Mouse (Mus musculus) left cerebral cortex, adult 11 months (tissue): ENCODE measurements around the gene Mcoln3.

ENCODE experiments used
- DNase-seq: peaks from one replicate; pipeline ENCODE4 v3.0.0; 2022; ENCODE audit warnings: low spot score

The Mcoln3 gene

DNA sequence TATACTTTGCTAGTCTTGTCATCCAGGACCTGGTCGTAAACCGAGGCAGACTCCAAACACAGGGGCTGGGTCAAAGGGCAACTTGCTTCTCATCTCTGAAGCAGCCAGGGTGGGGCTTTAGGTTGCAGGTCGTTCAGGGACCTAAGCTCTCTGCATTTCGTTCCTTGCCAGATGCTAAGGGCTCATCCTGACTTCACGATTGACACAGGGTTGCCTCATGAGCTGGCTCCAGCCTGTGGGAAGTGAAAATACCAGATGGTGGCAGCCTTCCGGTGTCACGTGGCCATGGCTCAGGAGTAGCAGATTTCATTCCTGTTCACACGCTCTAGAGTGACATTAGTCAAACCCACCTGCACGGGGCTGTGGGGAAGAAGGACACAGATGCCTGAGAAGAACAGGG is 17.6 kb downstream of the Mcoln3 start:
- DNase-seq: no peak

DNA sequence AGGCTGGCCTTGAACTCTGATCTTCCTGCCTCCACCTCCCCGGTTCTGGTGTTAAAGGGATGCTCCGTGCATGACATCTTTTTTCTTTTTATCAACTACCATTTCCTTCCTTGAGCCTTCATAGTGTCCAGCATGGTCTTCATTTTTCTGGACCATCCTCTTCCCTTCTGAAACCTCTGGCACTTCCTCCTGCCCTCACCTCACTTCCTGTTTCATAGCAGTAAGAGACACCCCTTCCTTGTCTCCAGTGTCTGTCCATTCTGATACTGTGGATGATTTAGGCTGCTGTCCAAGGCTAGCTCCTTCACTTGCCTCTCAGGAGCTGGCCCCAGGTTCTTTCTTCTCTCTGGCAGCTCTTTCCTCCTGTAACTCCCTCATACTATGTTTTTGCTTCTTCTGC is 18.2 kb downstream of the Mcoln3 start:
- DNase-seq: no peak

DNA sequence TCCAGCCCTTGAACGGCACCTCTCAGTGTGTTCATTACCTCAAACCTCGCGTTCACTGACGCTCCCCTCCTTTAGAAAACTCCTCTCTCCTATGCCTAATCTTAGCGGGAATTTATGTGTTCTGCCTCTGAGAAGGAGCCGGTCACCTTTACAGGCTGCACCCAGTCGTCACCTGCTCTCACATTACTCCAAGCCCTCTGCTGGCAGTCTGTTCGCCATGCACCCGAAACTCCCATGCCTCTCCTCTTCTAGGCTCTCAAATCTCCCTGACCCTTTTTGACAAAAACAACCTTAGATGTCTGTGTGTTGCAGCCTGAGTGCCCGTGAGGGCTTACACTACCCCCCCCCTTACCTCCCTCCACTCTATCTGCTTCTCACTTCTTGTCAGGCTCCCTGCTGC is 19.2 kb downstream of the Mcoln3 start:
- no peak for DNase-seq

DNA sequence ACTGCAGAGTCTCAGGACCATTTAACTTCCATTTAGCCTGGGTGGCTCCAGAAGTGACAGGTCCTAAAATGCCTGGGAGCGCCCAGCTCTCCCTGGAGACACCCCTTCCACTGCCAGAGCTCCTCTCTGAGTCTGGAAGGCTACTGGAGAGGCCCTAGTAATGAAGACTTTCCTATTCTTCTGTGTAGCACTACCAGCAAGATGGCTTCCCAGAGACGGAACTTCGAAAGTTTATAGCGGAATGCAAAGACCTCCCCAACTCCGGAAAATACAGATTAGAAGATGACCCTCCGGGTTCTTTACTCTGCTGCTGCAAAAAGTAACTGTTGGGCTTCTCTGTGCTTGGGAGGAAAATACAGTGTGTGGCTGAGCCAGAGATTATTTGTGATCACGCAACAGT is 23.0 kb downstream of the Mcoln3 start:
- DNase-seq: no peak

DNA sequence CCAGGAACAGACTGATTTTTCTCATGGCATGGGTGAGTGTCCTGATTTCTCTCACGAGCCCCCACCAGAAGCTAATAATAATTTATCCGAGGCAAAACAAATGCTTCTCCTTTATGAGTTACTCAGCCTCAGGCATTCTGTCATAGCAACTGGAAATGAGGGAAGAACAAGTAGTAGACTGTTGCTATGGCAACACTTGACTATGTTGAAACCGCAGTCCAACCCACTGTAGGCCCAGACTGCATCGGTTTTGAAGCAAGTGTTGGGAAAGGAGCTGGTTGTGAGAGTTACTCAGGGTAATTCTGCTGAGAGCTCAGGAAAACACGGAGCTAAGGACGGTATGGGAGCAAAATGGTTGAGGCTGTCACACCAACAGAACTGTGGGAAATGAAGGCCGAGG is 25.3 kb downstream of the Mcoln3 start:
- DNase-seq: no peak

DNA sequence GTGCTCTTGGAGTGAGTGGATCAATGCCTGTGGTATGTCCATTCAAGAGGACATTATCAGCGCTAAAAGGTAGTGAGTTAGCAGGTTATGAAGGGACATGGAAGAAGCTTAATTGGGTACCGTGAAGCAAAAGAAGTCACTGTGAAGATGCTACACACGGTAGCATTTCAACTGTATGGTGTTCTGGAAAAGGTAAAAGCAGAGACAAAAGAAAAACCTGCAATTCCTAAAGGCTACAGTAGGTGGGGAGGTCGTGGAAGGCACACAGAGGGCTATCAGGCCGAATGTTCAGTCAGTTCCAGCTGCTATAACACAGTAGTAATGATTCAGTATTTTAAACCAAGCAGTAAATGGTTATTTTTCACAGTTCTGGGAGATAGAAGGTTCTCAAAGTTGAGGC is 28.3 kb downstream of the Mcoln3 start:
- no peak for DNase-seq

DNA sequence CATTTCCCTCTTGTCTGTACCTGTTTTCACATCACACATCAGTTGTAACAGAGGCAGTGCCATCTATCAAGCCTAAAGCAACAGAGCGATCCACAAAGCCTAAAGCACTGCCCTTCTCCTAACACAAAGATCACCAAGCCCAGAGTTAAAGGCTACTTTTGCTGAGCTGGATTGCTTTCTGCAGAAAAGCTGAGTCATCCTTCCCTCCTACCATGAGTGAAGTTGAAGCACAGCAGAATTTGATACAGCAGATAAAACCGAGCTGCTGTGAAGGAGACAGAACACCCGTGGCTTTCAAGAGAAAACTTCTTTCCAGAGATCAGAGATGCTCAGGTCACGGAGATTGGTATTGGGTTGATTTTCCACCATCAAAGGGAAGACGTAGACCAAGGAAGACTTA is 28.9 kb downstream of the Mcoln3 start:
- no peak for DNase-seq

DNA sequence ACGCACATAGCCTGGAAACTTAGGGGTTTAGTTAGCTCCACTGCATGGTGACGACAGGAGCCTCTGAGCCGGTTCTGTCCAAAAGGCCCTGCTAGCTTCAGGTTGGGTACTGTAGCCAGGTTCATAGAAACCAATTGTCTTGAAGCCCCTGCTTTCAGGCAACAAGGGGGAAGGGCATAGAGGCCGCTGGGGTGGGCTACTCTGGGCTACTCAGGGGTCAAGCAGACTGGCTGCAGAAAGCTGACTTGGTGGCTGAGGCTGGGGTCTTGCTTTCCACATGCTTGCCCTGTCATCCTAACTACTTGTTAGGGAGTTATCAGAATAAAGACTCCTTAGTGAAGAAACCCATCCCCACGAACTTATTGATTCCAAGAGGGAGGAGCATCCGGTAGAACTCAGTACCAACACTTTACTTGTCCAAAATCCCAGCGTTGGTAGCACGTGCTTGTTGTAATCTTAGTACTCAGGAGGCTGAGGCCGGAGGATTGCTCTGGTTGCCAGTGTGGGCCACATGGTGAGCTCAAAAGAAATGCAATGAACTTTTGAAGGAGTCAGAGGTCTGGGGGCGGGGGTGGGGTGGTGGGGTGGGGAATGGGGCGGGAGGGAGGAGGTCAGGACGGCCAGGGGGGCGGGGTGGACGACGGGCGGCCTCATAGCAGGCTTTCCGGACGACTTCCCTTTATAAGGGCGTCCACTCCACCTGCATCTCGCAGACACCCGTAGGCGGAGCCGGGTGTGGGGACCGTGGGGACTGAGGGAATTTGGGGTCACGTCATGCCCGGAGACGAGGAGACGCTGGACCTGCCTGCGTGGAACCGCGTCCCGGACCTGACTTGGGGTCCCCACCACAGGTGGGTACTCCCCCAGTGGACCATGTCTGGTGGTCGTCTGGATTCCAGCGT is 32.2 kb downstream of the Mcoln3 start, which contains the start of gene Mcoln2:
Mcoln2 (plus strand) TSS at position 678 of the 902 bp plus-strand sequence.
- DNase-seq: no peak

DNA sequence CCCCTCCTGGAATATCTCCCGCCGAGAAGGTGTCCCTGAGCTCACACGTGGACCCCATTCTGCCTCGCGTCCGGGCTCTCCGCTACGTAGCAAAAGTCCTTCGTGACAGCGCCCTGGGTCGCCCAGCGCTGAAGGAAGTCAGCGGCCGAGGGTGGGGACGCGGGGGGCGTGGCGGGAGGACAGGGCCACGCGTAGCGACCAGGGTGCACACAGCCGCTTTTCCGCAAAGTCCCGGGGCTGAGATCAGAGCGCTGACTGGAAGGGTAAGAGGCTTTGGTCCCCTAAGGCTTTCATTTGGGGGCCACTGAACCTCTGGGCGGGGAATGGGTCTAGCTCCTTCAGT is 32.8 kb downstream of the Mcoln3 start:
- DNase-seq: no peak

DNA sequence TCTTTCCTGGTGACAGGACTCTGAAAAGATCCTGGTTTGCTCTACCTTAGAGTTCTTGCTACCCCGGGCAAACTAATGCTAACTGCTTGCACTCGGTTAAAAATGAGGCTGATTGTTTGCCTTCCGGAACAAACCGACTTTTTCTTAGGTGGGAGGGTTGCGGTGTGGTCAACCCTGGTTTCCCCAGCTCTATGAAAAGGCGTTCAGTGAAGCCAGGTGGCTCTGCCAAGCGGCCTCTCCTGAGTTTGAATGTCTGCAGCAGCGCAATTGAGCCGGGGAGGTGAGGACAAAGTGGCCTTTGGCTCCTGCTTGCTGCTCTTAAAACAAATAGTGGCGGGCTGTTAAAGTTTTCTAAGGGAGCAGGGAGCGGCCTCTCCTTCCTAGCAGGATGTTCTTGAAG is 33.3 kb downstream of the Mcoln3 start:
- no peak for DNase-seq

DNA sequence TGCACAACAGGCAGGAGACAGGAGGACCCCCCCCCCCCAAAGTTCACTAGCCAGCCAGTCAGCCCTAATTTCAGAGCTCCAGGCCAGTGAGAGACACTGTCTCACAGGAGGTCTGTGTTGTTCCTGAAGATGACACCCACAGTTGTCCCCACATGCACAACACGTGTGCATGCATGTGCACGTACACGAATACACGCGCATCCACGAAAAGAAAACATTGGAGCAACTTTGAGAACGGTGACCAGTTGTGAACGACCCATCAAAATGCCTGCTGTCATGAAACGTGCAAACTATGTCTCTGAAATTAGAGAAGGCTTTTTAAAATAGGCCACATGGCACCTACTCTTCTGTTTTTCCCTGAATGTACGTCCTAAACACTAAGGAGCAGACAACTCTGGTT is 34.1 kb downstream of the Mcoln3 start:
- DNase-seq: no peak

DNA sequence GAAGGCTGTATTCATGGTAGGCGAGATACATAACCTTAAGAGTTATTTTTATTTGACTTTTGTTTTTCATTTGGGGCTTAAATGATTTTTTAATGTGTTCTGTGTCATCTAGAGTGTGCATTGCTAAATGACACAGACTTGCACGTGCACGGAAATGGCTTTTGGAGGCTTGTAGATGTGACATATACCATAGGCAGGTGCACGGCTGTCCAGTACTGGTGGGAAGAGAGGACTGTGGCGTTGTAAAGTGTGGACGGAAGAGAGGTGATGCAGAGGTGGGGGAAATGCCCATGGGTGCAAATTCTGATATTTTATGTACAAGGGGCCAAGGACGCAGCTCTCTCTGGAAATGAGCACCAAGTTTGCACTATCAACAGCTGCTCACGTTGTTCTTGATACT is 34.5 kb downstream of the Mcoln3 start:
- no peak for DNase-seq

DNA sequence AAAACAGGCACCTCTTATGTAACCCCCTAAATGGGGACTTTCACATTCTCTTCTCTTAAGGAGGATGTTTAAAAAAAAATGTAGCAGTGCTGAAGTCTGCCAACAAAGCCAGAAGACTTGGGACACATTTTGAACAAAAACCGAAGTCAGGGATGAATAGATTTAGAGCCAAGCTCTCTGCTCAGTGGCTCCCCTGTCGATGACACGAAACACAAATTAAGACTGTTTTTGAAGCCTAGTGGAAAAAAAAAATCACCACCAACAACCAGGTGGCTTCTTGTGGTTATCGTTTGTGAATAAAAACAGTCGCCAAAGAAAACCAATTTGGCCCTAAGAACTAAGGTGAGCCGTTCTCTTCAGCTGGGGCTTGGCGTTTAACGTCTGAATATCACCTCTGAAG is 35.1 kb downstream of the Mcoln3 start:
- no peak for DNase-seq

DNA sequence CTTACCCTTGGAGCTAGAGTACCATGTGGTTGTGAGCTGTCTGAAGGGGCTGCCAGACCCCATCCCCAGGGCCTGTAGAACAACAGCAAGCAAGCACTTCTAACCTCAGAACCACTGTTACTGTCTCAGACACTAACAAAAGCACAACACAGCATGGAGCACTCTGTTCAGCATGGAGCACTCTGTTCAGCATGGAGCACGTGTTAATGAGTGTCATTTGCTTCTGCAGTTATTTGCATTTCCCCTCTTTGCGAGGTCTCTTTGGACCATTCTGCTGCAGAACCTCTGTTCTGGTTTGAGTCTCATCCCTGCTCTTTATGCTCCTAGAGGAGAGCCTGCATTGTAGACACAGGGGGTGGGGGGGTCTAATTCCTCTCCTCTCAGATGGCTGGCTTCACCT is 35.7 kb downstream of the Mcoln3 start:
- no peak for DNase-seq

DNA sequence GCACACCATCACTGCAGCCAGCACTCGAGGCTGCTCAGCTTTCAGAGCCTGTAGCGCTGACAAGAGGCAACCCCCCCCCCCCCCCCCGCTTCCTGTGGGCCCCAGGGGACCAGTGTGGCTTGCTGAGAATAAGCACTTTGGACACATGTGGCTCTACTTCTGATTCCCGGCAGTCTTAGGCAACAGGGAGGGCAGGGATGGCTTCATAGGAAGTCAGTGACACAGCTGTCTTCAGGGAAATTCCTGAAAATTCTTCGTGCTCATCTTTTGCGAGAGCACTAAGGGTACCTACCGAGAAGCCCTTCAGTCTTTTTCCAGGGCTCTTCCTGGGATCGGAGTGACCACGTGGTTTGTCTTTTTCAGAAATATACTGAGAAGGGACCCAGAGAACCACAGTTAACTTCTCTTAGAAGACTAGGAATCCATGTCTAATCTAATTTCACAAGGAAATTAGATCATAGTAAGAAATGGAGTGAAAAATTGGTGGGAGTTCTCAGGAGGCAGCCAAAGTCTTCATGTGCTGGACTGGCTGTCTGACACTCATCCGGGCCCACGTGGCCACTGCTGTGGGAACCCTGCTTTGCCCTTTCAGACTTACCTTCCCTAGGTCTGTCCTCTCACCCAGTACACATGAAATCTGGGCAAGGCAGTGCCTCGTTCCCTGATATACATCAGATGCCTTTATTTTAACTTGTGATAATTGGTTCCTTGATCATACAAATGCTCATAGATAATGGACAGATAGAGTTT is 36.8 kb downstream of the Mcoln3 start:
- DNase-seq: no peak

DNA sequence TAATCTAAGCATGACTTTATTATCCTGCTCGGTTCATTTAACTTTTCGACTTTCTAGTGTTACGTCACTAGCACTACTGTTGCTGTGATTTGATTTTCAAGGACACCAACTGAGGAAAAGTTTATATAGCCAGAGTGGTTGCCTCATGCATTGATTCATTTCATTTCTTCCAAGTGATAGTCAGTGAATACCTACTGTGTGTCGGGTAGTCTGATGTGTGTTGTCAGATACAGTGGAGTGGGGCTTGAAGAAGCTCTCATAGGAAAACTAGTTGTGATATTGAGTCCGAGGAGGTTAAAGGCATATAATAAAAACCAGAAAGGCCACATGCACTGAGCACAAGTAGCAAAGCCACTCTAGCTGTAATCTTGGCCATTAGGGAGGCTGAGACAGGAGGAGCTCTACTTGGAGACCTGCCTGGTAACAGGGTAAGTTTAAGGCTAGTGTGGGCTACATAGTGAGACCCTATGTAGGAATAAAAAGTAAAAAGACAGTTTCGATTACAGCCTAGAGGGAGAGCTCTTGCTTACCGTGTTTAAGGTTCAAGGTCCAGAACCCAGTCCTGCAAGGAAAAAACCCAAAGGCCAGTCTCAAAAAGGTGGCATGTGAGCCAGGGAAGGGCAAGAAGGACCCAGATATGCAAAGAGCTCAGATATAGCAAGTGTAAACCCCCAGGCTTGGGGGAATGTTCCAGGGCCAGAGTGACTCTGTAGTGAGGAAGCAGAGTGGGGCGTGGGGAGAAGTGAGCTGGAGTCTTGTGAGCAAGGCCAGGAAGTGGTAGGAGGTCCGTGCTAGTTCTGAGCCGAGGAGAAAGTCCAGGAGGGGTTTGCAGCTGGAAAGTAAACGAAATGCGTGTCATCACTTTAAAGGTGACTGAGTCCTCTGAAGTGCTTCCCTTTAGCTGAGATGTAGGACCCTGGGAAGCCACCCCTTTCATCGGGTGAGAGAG is 38.7 kb downstream of the Mcoln3 start:
- DNase-seq: no peak

DNA sequence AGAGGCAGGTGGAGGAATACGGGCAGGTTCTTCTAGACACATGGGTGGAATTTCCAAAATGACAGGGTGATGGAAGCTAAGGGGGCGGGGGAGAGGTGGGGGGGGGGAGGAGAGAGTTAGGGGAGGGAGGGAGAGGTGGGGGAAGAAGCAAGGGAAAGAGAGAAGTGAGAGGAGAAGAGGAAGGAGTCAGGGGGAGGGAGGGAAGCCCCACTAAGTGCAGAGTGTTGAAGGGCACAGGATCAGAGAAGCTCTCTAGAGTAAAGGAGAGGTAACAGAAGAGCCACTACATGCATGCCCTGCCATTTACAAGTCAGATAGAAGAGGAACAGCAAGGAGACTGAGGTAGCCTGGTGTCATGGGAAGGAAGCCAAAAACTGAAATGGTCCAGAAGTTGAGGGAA is 39.6 kb downstream of the Mcoln3 start:
- no peak for DNase-seq

DNA sequence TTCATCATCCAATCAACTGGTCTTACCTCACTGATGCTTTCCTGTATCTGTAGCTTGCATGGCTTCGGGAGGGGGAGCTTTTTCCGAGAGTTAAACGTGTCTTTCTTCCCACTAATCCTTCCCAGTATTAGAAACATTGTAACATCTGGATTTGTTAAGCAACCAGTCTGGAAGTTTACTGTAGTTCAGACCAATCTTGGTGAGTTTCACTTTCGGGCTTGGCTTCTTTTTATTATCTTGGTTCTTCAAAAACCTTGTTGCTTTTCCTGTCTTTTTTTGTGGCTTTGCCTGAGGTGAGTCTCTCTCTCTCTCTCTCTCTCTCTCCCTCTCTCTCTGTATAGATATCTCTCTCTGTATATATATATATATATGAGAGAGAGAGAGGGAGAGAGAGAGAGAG is 40.8 kb downstream of the Mcoln3 start:
- no peak for DNase-seq

DNA sequence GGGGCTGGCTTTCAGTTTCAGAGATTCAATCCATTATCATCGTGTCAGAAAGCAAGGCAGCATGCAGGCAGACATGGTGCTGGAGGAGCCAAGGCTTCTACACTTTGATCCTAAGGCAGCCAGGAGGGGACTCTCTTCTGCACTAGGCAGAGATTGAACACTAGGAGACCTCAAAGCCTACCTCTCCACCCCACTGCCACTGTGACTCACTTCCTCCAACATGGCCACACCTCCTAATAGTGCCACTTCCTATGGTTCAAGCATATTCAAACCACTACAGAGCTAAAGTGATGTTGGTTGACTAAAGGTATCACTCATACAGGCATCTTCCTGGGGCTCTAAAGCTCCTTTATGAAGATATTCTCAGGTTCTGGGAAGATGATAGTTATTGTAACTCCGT is 42.1 kb downstream of the Mcoln3 start:
- no peak for DNase-seq

DNA sequence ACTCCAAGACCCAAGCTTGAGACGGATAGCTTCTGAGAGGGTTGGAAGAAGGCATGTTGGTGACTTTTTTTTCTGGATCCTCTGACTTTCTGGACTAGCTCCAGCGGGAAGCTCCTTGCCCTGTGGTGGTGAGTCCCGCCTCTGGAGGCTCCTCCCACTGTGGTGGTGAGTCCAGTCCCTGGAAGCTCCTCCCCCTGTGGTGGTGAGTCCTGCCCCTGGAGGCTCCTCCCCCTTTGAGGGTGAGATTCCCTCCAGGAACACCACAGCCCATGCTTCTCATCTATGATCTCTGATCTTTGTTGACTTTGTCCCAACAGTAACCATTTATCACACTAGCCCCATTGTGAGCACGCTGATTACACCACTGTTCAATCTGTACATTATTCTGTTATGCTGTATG is 44.9 kb downstream of the Mcoln3 start:
- DNase-seq: no peak

DNA sequence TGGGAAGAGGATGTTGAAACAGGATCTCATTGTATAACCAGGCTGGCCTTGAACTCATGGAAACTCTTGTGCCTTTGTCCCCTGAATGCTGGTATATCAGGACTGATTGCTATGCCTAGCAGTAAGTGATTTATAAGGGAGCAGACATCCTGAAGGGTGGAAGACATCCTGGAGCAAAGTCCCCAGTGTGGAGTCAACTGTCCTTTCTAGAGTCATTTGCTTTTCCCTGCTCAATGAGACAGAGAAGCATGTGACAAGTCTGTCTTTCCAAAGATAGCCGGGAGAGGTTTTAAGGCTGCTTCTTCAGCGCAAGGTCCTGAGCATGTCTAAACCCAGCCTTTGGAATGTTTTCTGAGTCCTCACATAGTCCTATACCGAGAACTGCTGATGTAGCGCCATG is 52.1 kb downstream of the Mcoln3 start:
- DNase-seq: no peak

DNA sequence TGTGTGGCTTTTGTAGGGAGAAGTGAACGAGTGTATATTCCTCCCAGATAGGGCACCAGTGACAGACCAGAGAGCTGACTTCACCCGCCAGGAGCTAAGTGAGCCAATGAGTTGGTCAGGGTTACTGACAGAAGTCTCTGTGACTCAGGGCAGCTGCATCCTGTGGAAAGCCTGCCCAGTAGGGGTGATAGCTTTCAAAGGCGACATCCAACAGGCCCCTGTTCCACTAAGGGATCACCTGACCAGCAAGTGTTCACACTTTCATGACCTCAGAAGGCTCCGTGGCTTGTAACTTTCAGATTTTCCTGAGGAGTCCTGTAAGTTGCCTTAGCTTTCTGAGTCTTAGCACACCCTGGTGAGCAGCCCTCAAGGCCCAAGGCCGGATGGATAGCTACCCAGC is 55.8 kb downstream of the Mcoln3 start:
- no peak for DNase-seq

DNA sequence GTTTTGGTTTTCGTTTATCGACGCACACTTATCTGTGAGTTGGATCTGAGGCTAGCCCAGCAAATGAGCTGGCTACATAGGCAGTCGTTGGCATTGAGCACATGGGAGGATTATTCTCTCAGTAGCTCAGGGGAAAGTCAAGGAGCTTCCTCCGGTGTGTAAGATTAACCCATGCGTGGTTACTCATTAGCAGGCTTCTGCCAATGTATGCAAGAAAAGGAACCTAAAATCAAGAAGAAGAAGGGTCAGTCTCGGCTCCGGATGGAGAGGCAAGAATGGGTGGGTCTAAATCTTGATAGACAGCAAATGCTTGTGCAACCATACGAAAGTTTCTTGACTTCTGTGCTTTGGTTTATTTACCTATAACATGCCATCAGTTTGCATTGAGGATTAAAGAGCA is 57.0 kb downstream of the Mcoln3 start:
- no peak for DNase-seq
